In genomic region chr10:87593916-87594315, GRCm38 (mm10) we compare ENCODE assay signal across 14 mouse cellular contexts.
"Had no signal": no experiment of that assay in that cellular context is flagged by ENCODE, and none has a peak within 500 bp of the region (broad histone marks: within the 10 kb centered on the region; RNA-seq: fewer than 3 reads in every experiment).

No protein-coding gene starts in this region.

- H3K4me3 ChIP-seq: limb, embryonic 15.5 days; liver, embryonic 12.5 days; midbrain, embryonic 10.5 days; myocyte; neural tube, embryonic 15.5 days; stomach, embryonic 15.5 days had no signal

- H3K9ac ChIP-seq: limb, embryonic 15.5 days; liver, embryonic 12.5 days; lung, embryonic 14.5 days; neural tube, embryonic 15.5 days; stomach, embryonic 15.5 days had no signal

- H3K4me2 ChIP-seq: limb, embryonic 15.5 days; liver, embryonic 12.5 days; lung, embryonic 14.5 days; neural tube, embryonic 15.5 days; stomach, embryonic 15.5 days had no signal

- H3K27ac ChIP-seq: limb, embryonic 15.5 days; liver, embryonic 12.5 days; midbrain, embryonic 10.5 days; neural tube, embryonic 15.5 days; stomach, embryonic 15.5 days had no signal

- DNase-seq: kidney, postnatal 14 days; lung, embryonic 14.5 days; lung, postnatal 10 days; lung, postnatal 4 days; midbrain, embryonic 14.5 days; retina, postnatal 1 day; right cerebral cortex, postnatal 4 days; thymus, postnatal 4 days had no signal

- ATAC-seq: liver, embryonic 12.5 days had no signal

- H3K4me1 ChIP-seq: limb, embryonic 15.5 days; liver, embryonic 12.5 days; stomach, embryonic 15.5 days had no signal

- H3K27me3 ChIP-seq: limb, embryonic 15.5 days; liver, embryonic 12.5 days; neural tube, embryonic 15.5 days; stomach, embryonic 15.5 days had no signal

- H3K9me3 ChIP-seq: limb, embryonic 15.5 days; liver, embryonic 12.5 days; midbrain, embryonic 10.5 days; neural tube, embryonic 15.5 days; stomach, embryonic 15.5 days had no signal

- H3K36me3 ChIP-seq: limb, embryonic 15.5 days; liver, embryonic 12.5 days; midbrain, embryonic 10.5 days; neural tube, embryonic 15.5 days; stomach, embryonic 15.5 days had no signal
